Mouse (Mus musculus) urinary bladder, postnatal 4 days (tissue): ENCODE results near the gene Kank1.

Experiments
- DNase-seq, 2 experiments: peaks; one replicate each; pipeline ENCODE4 v3.0.0; 2021 to 2022; ENCODE audit warnings: low spot score in 2 of 2

Gene Kank1

DNA sequence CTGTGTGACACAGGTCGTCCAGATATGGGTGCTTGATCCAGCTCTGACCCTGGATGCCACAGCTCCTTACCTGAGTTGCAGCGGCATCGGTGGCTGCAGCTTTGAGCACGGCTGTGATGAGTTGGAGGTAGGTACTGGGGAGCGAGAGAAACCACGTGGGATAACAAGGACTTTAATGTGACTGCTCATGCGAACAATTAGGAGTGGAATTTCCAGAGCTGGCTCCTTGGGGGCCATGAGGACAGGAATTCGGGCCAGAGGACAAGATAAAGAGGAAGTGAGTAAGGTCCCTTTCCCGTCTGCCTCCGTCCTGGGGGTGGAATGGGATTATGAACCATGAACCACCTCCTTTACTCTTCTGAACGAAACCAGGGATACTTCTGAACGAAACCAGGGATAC, 129.8 kb downstream of the Kank1 start:
- DNase-seq: no peak

DNA sequence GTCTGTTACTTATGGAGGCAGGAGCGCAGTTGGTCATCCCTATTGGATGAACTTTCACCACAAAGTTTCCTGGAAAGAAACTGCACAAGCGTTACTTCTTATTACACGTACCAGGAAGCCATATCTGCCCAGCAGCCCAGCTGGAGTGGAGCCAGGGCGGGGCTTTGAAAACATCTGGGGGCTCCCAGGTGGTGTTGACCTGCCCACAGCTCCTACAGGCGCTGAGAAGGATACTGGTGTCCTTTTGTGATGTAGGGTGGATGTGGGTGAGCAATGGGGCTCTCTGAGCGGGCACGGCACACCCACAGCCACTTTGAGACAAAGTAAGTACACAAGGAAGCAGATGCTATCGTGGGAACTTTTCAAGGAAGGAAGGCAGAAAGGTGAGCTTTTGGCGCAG, 133.7 kb downstream of the Kank1 start:
- DNase-seq: no peak

DNA sequence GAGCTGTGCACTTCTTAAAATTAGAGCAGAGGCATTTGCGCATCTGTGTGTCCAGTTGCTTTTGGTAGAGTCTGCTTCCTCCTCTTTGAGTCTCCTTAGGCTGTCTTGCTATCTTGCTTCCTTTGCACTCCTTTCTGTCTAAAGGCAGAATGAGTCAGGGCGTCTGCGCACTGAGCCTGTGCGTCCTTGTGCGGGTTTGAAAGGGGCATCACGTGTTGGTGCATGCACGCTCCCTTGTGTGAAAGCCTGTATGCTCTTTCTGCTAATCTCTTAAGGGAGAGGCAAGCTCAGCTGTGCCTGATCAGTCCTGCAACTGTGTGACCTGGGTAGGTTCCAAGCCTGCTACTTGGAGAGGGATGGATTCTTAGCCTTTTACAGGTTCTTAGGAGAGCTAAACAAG, 136.0 kb downstream of the Kank1 start:
- no peak for DNase-seq

GRCm38 (mm10) chr19:25373594-25373993, 136.8 kb downstream of the Kank1 start:
- no peak for DNase-seq

GRCm38 (mm10) chr19:25374191-25374590, 137.4 kb downstream of the Kank1 start:
- no peak for DNase-seq

GRCm38 (mm10) chr19:25374926-25375325, 138.2 kb downstream of the Kank1 start:
- DNase-seq: no peak

GRCm38 (mm10) chr19:25376871-25377270, 140.1 kb downstream of the Kank1 start:
- DNase-seq: no peak

- DNase-seq: no peak
Observed at GRCm38 (mm10) chr19:25380675-25381074, 143.9 kb downstream of the Kank1 start.

- no peak for DNase-seq
Observed at GRCm38 (mm10) chr19:25381972-25382371, 145.2 kb downstream of the Kank1 start.

- DNase-seq: no peak
Observed at GRCm38 (mm10) chr19:25382494-25382893, 145.7 kb downstream of the Kank1 start.

GRCm38 (mm10) chr19:25383386-25384146, 146.8 kb downstream of the Kank1 start:
- no peak for DNase-seq

GRCm38 (mm10) chr19:25385981-25386380, 149.2 kb downstream of the Kank1 start:
- no peak for DNase-seq

DNA sequence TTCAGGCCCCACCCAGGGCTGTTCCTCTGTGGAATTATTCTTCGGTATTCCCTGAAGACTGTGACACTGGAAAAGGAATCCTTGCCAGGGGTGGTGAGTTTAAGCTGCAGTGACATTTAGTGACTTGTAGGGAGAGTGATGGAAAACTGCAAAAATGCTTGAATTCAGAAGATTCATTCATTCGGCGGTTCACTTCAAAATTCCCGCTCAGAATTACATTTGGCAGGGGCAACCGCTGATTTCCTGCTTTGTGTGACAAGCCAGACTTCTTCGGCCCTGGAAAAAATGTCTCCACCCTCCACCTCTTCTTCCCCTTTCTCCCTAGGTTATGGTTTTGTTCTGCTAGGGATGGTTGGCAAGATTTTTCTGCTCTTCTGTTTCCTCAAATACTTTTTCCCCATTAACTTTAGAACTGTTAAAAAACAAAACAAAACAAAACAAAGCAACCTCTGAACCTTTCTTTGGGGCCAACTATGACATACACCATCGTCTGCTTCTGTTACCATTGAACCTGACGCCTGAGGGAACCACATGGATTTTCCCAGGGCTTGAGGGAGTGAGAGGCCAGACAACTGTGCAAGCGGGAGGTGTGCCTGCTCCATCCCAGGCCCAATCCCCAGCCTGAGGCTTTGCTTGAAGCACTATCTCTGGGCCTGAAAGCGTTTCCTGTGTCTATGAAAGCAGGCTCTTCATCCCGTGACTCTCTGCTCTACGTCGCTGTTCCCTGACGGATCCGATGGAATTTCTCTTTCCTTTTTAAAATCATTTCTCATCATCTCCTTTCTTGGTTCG, 150.1 kb downstream of the Kank1 start:
- no peak for DNase-seq

GRCm38 (mm10) chr19:25387902-25388301, 151.1 kb downstream of the Kank1 start:
- no peak for DNase-seq

DNA sequence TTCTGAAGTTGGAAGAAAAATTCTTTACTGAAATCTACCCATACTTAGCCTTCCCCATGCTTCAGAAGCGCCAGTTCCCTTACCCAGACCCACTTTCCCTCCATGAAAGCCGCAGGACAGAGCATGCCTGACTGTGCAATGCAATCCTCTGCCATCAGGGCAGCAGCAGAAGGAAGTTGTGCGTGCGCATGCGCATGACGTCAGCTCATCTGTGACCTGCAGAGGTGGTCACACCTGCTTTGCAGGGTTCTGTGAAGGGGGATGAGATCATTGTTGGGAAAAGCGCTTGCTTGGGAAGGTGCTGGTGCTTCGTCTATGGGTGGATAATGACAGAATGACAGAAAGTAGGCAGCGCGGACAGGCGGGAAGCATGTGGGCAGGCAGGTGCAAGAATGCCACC, 155.4 kb downstream of the Kank1 start:
- no peak for DNase-seq

- no peak for DNase-seq
Observed at GRCm38 (mm10) chr19:25395035-25395434, 158.3 kb downstream of the Kank1 start.

- DNase-seq: no peak
Observed at GRCm38 (mm10) chr19:25396709-25397266, 160.0 kb downstream of the Kank1 start.

DNA sequence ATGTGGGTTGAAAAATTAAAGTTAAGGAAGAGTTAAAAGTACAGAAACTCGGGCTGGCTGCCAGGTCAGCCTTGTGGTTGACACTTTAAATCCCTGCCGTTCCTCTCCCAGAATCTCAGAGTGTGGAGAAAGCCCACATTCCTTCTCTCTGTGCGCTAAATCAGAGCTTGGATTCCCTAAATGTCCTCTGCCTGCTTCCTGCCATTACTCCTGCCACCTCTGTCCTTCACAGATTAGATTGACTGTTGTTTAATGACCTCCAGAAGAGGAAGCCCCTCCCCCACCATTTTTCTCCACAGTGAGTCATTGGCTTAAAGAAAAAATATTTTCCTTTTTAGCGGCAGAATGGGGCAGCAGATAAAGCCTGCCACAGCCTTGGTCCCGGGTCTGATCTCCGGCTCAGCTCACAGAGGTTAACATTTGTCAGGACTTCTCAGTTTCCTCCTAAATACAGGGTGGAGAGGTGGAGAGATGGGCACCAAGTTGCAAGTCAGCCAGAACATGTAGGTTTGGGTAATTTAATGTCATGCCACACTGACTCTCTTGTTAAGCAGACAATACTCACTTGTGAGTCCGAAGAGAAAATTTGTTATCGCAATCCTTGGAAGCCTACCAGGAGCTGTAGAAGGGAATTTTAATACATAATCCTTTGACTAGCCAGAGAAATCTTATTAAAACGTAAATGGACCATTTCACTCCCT, 162.9 kb downstream of the Kank1 start:
- no peak for DNase-seq

DNA sequence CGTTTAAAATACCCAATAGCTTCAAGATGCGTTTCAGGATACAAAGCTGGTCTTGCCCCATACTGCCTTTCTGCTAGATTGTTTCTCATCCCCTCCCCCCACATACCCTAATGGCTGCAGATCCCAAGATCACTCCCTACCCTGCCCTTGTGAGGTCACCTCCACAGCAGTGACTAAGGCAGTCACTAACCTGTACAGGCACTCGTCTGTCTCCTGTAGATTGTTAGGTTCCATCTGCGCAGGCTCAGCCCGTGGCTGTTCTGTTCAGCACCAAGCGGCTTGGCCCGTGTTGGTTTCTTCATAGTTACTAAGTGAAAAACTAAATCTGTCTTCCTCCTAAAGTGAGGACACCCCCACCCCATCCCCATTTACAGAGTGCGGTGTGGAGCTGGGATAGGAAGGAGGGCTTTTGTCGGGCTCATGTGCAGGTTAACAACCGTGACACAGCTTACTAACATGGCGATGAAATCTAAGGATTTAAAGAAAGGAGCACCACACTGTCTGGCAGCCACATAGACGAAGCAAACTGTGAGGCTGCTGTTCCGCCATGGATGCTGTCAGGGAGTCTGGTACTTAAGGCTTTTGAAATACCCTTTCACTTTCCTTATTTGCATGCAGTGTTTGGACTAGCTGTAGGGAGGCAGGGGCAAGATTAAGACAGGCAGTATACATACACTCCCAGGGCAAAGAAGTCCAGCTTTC, 163.6 kb downstream of the Kank1 start:
- DNase-seq: no peak

DNA sequence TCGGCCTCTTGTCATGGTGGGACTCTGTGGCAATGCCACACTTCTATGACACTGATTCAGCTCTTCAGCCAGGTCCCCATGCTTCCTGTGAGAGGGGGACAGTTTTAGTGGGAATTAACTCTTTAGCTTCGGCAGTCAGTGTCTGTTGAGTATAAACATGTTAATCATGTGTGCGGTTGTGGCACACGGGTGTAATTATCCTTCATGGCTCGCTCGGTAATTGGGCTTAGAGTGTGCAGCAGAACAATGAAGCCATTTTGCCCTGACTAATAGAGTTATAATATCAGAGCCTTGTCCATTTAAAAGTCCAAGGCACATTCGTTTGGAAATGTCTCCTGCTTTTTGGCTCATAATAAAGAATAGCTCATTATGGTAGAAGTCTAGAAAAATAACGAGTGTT, 164.7 kb downstream of the Kank1 start:
- no peak for DNase-seq

- no peak for DNase-seq
Observed at GRCm38 (mm10) chr19:25404163-25404562, 167.4 kb downstream of the Kank1 start.

DNA sequence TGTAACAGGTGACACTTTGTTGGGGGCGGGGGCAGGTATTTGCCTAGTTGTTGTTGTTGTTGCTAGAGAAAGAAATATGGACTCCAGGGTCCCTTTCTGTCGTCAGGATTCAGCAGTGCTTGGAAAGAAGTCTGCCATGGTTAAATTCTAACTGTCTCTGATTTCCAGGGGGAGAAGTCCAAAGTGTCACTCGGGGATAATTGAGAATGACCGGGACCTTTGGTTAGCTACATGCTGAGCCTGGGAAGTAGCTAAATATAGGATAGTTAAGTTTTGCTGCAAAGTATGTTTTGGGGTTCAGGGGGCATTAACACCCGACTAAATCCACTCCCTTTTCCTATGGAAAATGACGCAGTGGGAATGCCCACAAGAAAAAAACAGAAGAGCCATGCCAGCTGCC, 169.2 kb downstream of the Kank1 start:
- no peak for DNase-seq
